Mouse (Mus musculus) intestine, embryonic 16.5 days (tissue): ENCODE data around the gene Mospd3. TPM values are rescaled to one million over a fixed set of nuclear protein-coding genes. Genes with fewer than 3 reads are reported as not detected.
"Not testable (repeated sequence)": the region's sequence is repeated elsewhere in the genome, so short reads cannot be mapped to it uniquely, and the experiment has no call there.

Source experiments
- ATAC-seq: fragments of 200-750 bp; cut with Nextera tagmentation; 2 replicates; pipeline ENCODE4 v1.8.0; 2017; ENCODE audit warnings: moderate TSS enrichment, moderate library complexity
- H3K27ac ChIP-seq: fragments of 300-500 bp; sonication (generic); 2 replicates; pipeline ENCODE4 v1.5.1; 2014; ENCODE audit warnings: mild to moderate bottlenecking, low read length
- H3K27me3 ChIP-seq: fragments of 300-500 bp; sonication (generic); replicated peaks from 2 replicates; pipeline ENCODE4 v1.6.1; 2014; ENCODE audit warnings: low read length, control low read depth, mixed read lengths; ENCODE audit not compliant: control insufficient read depth, insufficient read depth
- H3K36me3 ChIP-seq: fragments of 300-500 bp; sonication (generic); 2 replicates; pipeline ENCODE4 v1.6.1; 2014; ENCODE audit warnings: low read length, control low read depth; ENCODE audit not compliant: control insufficient read depth, insufficient read depth
- H3K4me1 ChIP-seq: fragments of 300-500 bp; sonication (generic); 2 replicates; pipeline ENCODE4 v1.6.1; 2014; ENCODE audit warnings: low read length, control low read depth, mixed read lengths; ENCODE audit not compliant: control insufficient read depth, insufficient read depth
- H3K4me2 ChIP-seq: fragments of 300-500 bp; sonication (generic); 2 replicates; pipeline ENCODE4 v1.6.1; 2014; ENCODE audit warnings: low read depth, low read length, control low read depth
- H3K4me3 ChIP-seq: fragments of 300-500 bp; sonication (generic); 2 replicates; pipeline ENCODE4 v1.5.1; 2014; ENCODE audit warnings: mild to moderate bottlenecking, low read length
- H3K9ac ChIP-seq: fragments of 300-500 bp; sonication (generic); 2 replicates; pipeline ENCODE4 v1.6.1; 2014; ENCODE audit warnings: low read depth, low read length
- H3K9me3 ChIP-seq: fragments of 300-500 bp; sonication (generic); 2 replicates; pipeline ENCODE4 v1.6.1; 2016; ENCODE audit warnings: low read length, control low read depth; ENCODE audit not compliant: control insufficient read depth
- WGBS: fragments of 180-500 bp; shearing (Covaris S2); extraction: QIAGEN DNeasy Blood & Tissue Kit; methylation state at CpG from one replicate; pipeline ENCODE4 v1.1.7; 2014; 5-methylcytosine and 5-hydroxymethylcytosine counted together
- polyA plus RNA-seq: library from polyadenylated mRNA; unstranded; fragments of >200 nt; fragmentation: Nextera tagmentation; extraction: Ambion mirVana; gene quantifications from 2 replicates; pipeline ENCODE4 v1.2.1, GENCODE M21; 2015

Mospd3 gene
- polyA plus RNA-seq, 1 experiment from 2014 or later = 25.2 TPM

DNA sequence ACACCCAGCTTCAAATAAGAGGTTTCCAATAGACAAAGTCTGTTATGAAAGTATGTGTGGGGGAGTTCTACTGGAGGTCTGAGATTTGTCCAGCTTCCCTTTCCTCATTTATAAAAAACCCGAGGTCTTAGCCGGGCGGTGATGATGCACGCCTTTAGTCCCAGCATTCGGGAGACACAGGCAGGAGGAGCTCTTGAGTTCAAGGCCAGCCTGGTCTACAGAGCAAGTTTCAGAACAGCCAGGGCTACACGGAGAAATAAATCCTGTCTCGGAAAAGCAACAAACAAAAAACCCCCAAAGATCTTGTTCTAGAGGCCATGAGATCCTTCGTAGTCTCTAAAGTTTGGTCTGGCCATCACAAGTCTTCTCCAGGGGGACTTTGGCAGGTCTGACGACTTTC lies 27.1 kb upstream of the Mospd3 start:
- Histone ChIP-seq H3K36me3 (no peaks in the 10 kb centered on the region), H3K4me2 (peak overlapping the region; percentile 84), H3K9me3 (no peaks in the 10 kb centered on the region), H3K27me3 (no peaks in the 10 kb centered on the region), H3K4me3 (peak overlapping the region; percentile 67), H3K4me1 (peaks cover 43% of the 10 kb centered on the region), H3K9ac (peak overlapping the region; percentile 83), H3K27ac (peak overlapping the region; percentile 94)
- whole genome bisulfite sequencing = 2% methylated on average over 9 of the region's 9 CpGs
- no peak for ATAC-seq

DNA sequence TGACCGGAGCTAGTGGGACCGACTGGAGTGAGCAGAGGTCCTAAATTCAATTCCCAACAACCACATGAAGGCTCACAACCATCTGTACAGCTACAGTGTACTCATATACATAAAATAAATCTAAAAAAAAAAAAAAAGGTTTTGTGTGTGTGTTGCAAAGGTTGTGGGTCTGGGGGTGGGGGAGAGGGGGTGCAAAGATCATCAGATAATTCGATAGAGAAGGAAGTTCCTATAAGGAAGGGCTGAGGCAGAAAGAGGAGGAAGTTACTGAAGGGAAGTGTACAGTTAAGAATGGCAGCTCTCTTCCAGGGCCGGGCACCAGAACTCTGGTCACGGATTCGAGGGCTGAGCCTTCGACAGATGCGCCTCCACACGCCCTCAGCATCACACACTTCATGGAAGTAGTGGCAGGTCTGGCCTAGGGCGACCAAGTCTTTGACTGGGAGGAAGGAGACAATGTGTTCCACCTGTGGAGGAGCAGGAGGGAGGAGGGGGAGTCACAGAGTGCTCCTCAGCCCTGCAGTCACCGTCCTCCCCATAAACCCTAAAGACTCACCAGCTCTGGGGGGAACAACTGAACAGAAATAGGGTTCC lies 23.2 kb upstream of the Mospd3 start:
- Histone ChIP-seq H3K27ac (no peak overlapping the region), H3K4me1 (peaks cover 14% of the 10 kb centered on the region), H3K4me2 (no peak overlapping the region), H3K36me3 (no peaks in the 10 kb centered on the region), H3K9ac (no peak overlapping the region), H3K4me3 (no peak overlapping the region), H3K27me3 (no peaks in the 10 kb centered on the region), H3K9me3 (no peaks in the 10 kb centered on the region)
- ATAC-seq = no peak
- WGBS = 80% methylated on average over 11 of the region's 11 CpGs

DNA sequence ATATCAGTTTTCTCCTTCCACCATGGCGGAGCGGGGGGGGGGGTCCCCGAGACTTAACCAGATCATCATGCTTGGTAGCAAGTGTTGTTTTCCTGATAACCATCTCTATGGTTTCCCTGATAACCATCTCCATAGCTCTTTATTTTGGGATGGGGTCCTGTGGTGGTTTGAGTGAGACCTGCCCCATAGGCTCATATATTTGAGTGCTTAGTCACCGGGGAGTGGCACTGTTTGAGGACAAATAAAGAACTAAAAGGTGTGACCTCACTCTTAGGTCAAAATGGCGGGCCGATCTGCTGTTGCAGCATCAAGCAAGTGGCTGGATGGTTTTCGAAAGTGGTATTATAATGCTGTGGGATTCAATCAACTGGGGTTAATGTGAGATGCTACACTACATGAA lies 14.5 kb upstream of the Mospd3 start:
- Histone ChIP-seq H3K4me3 (no peak overlapping the region), H3K27me3 (no peaks in the 10 kb centered on the region), H3K4me2 (no peak overlapping the region), H3K9ac (no peak overlapping the region), H3K9me3 (no peaks in the 10 kb centered on the region), H3K36me3 (no peaks in the 10 kb centered on the region), H3K4me1 (peaks cover 24% of the 10 kb centered on the region), H3K27ac (no peak overlapping the region)
- no peak for ATAC-seq
- 80% methylated on average over 7 of the region's 7 CpGs for WGBS

DNA sequence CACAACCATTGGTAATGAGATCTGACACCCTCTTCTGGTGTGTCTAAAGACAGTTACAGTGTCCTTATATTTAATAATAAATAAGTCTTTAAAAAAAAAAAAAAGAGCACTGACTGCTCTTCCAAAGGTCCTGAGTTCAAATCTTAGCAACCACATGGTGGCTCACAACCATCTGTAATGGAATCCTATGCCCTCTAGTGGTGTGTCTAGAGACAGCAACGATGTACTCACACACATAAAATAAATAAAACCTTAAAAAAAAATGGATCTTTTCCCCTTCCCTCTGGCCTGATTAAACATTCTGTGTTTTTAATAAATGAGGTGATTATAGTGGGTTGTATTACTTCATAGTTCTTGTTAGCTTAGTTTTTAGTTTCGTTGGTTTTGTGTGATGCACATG lies 14.1 kb upstream of the Mospd3 start:
- not testable (repeated sequence) for H3K4me2 ChIP-seq, ATAC-seq, H3K9ac ChIP-seq, H3K36me3 ChIP-seq, H3K9me3 ChIP-seq, H3K27ac ChIP-seq, H3K4me3 ChIP-seq, H3K27me3 ChIP-seq
- WGBS = 85% methylated on average over 2 of the region's 2 CpGs
- peaks cover 28% of the 10 kb centered on the region for H3K4me1 ChIP-seq

DNA sequence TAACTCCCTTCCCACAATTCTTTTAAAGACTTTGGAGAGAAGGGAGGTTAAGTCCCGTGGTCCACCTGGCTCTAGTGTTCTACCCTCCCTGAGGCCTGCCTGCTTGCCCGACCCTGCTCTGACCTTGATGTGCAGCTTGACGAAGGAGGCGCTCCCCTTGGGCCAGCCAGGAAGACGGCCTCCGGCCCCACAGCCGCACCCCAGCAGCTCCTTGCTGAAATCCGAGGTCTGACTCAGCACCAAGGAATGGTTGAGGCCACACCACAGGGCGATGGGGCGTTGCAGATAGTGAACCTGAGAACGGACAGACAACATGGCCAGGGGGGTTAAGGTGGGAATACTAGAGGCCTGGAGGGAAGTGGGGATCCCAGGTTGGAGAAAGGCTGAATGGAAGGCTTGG lies 12.7 kb upstream of the Mospd3 start, which contains the start of gene Pcolce:
Pcolce (minus strand) TSS at position 235 of the 400 bp plus-strand sequence.
- Histone ChIP-seq H3K27ac (peak within 1 kb of the TSS; percentile 82), H3K4me2 (peak within 1 kb of the TSS; percentile 11; the same call in 1 of the 2 replicates), H3K4me1 (peaks cover 40% of the 10 kb centered on the region), H3K4me3 (no peak within 1 kb of the TSS), H3K9ac (peak within 1 kb of the TSS; percentile 27), H3K36me3 (no peaks in the 10 kb centered on the region), H3K27me3 (no peaks in the 10 kb centered on the region), H3K9me3 (no peaks in the 10 kb centered on the region)
- ATAC-seq = peak; percentile 83
- 35% methylated on average over 11 of the region's 11 CpGs for WGBS

DNA sequence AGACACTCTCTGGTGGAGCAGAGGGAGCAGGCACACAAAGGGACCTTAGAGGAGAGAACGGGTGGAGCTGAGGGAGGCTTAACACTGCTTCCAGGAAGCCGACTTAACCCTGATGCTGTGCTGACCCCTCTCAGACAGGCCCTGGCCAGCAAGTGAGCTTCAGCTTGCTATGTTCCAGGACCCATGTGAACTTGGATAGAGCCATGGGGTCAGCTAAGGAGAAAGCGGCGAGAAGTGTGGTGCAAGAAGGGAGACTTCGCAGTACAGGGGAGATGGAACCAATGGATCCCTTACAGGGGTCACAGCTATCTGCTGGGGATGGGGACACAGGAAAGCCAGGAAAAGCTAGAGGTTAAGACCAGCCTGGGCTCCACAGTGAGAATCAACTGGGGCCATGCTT lies 12.2 kb upstream of the Mospd3 start:
- peak; percentile 5; the same call in 1 of the 2 replicates for ATAC-seq
- H3K4me3 ChIP-seq = no peak overlapping the region
- WGBS = 75% methylated on average over 5 of the region's 5 CpGs
- peak overlapping the region; percentile 11; the same call in 1 of the 2 replicates for H3K4me2 ChIP-seq
- H3K9ac ChIP-seq = peak overlapping the region; percentile 27
- peaks cover 43% of the 10 kb centered on the region for H3K4me1 ChIP-seq
- H3K27ac ChIP-seq = peak overlapping the region; percentile 82
- no peaks in the 10 kb centered on the region for H3K9me3 ChIP-seq
- no peaks in the 10 kb centered on the region for H3K36me3 ChIP-seq
- no peaks in the 10 kb centered on the region for H3K27me3 ChIP-seq

DNA sequence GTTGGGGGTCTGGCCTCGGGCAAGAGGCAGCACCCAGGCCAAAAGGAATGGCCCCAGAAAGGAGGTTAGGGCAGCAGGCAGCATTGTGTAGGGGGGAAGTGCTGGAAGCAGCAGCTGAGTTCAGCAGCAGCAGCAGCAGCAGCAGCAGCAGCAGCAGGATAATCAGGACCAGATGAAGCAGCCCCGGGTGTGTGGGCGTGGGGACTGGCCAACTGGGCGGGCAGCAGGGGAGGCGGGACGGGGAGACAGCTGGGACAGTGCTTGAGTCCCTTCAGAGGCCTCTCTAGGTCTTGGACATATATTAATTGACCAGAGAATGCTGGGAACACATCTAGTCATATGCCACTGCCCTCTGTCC lies 10.4 kb upstream of the Mospd3 start:
- no peaks in the 10 kb centered on the region for H3K27me3 ChIP-seq
- H3K4me2 ChIP-seq = peak overlapping the region; percentile 42
- H3K4me1 ChIP-seq = peaks cover 43% of the 10 kb centered on the region
- peak; percentile 43 for ATAC-seq
- H3K9me3 ChIP-seq = no peaks in the 10 kb centered on the region
- peak overlapping the region; percentile 32 for H3K4me3 ChIP-seq
- H3K9ac ChIP-seq = peak overlapping the region; percentile 65
- H3K27ac ChIP-seq = peak overlapping the region; percentile 91
- H3K36me3 ChIP-seq = no peaks in the 10 kb centered on the region
- 9% methylated on average over 6 of the region's 6 CpGs for WGBS

DNA sequence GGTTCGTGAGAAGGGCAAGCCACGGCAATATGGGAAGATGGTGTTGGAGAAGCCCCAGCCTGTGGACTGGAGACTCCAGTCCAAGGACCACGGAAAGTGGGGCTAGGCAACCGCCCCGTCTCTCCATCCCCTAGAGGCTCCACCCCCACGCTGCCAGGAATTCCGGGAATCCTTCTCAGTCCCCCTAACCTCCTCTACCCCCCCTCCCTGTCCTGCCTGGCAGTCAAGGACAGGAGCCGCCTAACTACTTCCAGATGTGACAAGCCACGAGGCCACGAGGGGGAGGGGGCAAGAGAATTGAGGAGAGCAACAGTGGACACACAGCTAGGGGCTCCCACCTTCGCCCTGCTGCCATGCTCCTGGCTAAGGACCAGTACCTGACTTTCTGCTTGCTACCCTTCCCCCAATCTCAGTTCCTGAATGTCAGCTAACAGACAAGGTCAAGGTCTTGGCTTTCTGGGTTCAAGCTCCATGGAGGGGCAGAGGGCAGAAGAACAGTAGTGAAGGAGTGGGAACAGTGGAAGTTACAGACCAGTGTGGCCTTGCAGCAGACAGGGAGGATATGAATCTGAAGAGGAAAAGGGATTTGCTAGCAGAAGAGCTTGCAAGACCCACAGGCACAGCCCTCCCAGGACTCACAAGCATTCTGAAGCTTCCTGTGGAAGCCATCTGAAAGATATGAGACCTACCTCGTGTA lies 9.8 kb upstream of the Mospd3 start:
- Histone ChIP-seq H3K9ac (peak overlapping the region; percentile 65), H3K4me2 (peak overlapping the region; percentile 42), H3K27me3 (no peaks in the 10 kb centered on the region), H3K27ac (peak overlapping the region; percentile 91), H3K9me3 (no peaks in the 10 kb centered on the region), H3K4me1 (peaks cover 43% of the 10 kb centered on the region), H3K4me3 (peak overlapping the region; percentile 32), H3K36me3 (no peaks in the 10 kb centered on the region)
- ATAC-seq = peak; percentile 24
- WGBS = 14% methylated on average over 12 of the region's 12 CpGs

DNA sequence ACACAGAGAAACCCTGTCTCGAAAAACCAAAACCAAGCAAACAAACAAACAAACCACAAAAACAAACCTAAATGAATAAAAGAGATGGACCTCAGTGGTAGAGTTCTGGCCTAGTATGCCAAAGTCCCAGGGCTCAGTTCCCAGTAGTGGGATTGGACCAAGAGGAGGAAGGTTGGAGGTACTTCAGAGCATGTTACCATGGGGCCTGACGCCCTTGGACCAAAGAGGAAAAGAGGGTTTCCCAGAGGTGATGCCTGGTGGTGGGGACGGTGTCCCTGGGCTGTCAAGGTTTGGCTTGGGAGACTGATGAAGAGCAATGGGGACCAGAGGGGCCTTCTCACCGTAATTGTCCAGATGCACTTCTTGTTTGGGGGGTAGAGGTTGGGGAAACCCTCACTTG lies 9.2 kb upstream of the Mospd3 start:
- Histone ChIP-seq H3K4me2 (peak overlapping the region; percentile 42), H3K9me3 (no peaks in the 10 kb centered on the region), H3K27ac (peak overlapping the region; percentile 91), H3K4me3 (peak overlapping the region; percentile 32), H3K27me3 (no peaks in the 10 kb centered on the region), H3K9ac (peak overlapping the region; percentile 65), H3K4me1 (peaks cover 43% of the 10 kb centered on the region), H3K36me3 (no peaks in the 10 kb centered on the region)
- no peak for ATAC-seq
- WGBS = 70% methylated on average over 4 of the region's 4 CpGs
